Mouse (Mus musculus) liver, adult 2 months (tissue): Measurements from ENCODE around the gene Tent4b. TPM values are rescaled to one million over a fixed set of nuclear protein-coding genes. Genes with fewer than 3 reads are reported as not detected.

Experiments used
- DNase-seq: peaks from one replicate; pipeline ENCODE4 v3.0.0-alpha.2; 2011; ENCODE audit warnings: low read depth, low spot score; ENCODE audit errors: extremely low read depth
- H3K27ac ChIP-seq: fragments of 200-500 bp; replicated peaks from 2 replicates; pipeline ENCODE4 v1.5.1; 2012; ENCODE audit warnings: low read depth, mild to moderate bottlenecking, control low read depth, inconsistent platforms, low read length; ENCODE audit not compliant: insufficient read depth
- H3K27me3 ChIP-seq: fragments of 200-500 bp; 2 replicates; pipeline ENCODE4 v1.6.1; 2012; ENCODE audit warnings: mild to moderate bottlenecking, moderate library complexity, low read length, inconsistent platforms; ENCODE audit not compliant: control insufficient read depth, insufficient read depth
- H3K36me3 ChIP-seq: fragments of 200-500 bp; 2 replicates; pipeline ENCODE4 v1.6.1; 2012; ENCODE audit warnings: low read length, inconsistent platforms; ENCODE audit not compliant: control insufficient read depth, insufficient read depth
- H3K4me1 ChIP-seq: fragments of 200-500 bp; 2 replicates; pipeline ENCODE4 v1.6.1; 2011; ENCODE audit warnings: low read length; ENCODE audit not compliant: control insufficient read depth, insufficient read depth
- H3K4me3 ChIP-seq: fragments of 200-500 bp; 2 replicates; pipeline ENCODE4 v1.5.1; 2011; ENCODE audit warnings: low read depth, mild to moderate bottlenecking, control low read depth, low read length, moderate library complexity; ENCODE audit not compliant: insufficient read depth
- H3K79me2 ChIP-seq: fragments of 200-500 bp; 2 replicates; pipeline ENCODE4 v1.6.1; 2012; ENCODE audit warnings: inconsistent platforms, mild to moderate bottlenecking, low read length, moderate library complexity; ENCODE audit not compliant: control insufficient read depth, insufficient read depth
- H3K9ac ChIP-seq: fragments of 200-500 bp; 2 replicates; pipeline ENCODE4 v1.6.1; 2012; ENCODE audit warnings: low read depth, mild to moderate bottlenecking, control low read depth, inconsistent platforms, low read length
- CTCF ChIP-seq: fragments of 200-500 bp; IDR thresholded peaks from 2 replicates; pipeline ENCODE4 v1.5.1; 2011; ENCODE audit warnings: low read depth, low read length, control low read depth
- POLR2A ChIP-seq: fragments of 200-500 bp; IDR thresholded peaks from 2 replicates; pipeline ENCODE4 v1.6.1; 2011; ENCODE audit warnings: low read length, control low read depth; ENCODE audit not compliant: insufficient read depth; ENCODE audit errors: extremely low read depth
- WGBS: fragments of 180-500 bp; shearing (Covaris S2); methylation state at CpG from one replicate; pipeline ENCODE4 v1.1.7; 2018; 5-methylcytosine and 5-hydroxymethylcytosine counted together
- polyA plus RNA-seq: library from polyadenylated mRNA; depleted of rRNA; stranded (reverse); fragments of >200 nt; gene quantifications from 2 replicates; pipeline ENCODE4 v1.2.3, GENCODE M21; 2012
- total RNA-seq: library from RNA; depleted of rRNA; stranded (reverse); fragments of >200 nt; gene quantifications from 2 replicates; pipeline ENCODE4 v1.2.3, GENCODE M21; 2014

Tent4b gene
- total and polyA plus RNA-seq, 2 experiments: 18.0 to 22.4 TPM

DNA sequence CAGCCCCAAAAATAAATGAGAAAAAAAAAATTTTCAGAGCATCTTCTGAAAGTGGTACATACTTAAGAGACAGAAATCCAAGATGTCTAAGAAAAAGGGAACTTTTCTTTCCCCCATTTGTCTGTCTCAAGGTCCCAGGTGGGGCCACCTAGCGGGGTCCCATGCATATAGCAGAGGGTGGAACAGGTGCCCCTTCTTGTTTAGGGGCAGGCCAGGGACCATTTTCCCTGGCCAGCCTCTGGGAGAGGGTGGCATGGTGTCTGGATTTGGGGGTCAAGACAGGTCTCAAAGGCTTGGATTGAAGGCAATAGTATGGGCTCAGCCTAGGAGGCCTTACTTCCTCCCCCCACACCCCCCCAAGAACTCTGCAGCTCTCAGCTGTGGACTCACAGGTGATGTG lies 90.9 kb downstream of the Tent4b start:
- no peaks in the 10 kb centered on the region for H3K4me1 ChIP-seq
- 82% methylated on average over 1 of the region's 1 CpGs for WGBS
- no peak for DNase-seq
- no peak overlapping the region for H3K9ac ChIP-seq
- no peak overlapping the region for H3K27ac ChIP-seq
- H3K79me2 ChIP-seq: no peaks in the 10 kb centered on the region
- no peaks in the 10 kb centered on the region for H3K36me3 ChIP-seq
- no peaks in the 10 kb centered on the region for H3K27me3 ChIP-seq
- TF ChIP-seq CTCF: no peak
- TF ChIP-seq POLR2A: no peak
- H3K4me3 ChIP-seq: no peak overlapping the region

DNA sequence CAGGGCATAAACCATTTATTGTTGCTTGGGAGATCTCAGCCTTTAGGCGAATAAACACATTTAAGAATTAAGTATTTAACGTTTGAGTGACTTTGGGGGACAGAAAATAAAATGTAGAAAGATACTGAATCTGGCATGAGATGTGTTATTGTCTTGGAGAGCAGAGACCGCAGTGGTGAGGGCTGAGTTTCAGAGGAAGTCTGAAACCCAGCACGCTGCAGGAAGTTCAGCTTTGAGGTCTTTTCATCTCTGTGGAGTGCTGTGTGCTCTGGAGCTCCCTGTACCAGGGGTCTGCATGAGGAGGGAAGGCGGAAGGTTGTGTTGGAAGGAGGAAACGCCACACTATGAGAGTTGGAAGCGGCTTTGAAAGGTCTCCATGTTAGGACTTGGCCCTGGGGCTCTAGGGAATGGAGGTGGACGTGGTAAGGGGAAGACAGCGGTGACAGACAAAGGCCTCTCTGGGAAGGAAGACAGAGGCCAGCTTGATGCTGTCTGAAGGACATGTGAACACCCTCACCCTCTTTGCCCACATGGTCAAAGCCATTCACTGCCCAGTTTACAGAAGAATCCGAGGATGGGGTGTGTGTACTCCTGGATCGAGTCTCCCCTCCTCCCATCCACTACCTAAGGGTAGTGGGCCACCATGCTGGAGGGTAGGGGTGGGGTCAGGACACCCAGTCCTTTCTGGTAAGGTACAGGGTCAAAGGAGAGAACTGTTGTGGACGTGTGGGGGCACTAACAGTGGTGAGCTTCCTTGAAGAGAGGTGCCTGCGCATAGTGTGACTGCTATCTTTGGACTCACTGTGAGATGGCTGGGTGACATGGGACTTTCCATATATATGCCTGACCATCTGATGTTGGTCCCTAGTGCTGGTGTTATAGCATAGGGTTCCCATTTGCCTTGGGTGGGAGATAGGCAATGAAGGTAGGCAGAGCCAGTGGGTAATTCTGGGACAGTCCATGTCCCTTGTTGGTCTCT lies 91.6 kb downstream of the Tent4b start:
- TF ChIP-seq POLR2A (no peak), CTCF (no peak)
- no peak overlapping the region for H3K4me3 ChIP-seq
- no peaks in the 10 kb centered on the region for H3K36me3 ChIP-seq
- no peaks in the 10 kb centered on the region for H3K79me2 ChIP-seq
- no peaks in the 10 kb centered on the region for H3K4me1 ChIP-seq
- no peak for DNase-seq
- no peak overlapping the region for H3K27ac ChIP-seq
- H3K27me3 ChIP-seq: no peaks in the 10 kb centered on the region
- no peak overlapping the region for H3K9ac ChIP-seq
- WGBS: 83% methylated on average over 13 of the region's 13 CpGs

DNA sequence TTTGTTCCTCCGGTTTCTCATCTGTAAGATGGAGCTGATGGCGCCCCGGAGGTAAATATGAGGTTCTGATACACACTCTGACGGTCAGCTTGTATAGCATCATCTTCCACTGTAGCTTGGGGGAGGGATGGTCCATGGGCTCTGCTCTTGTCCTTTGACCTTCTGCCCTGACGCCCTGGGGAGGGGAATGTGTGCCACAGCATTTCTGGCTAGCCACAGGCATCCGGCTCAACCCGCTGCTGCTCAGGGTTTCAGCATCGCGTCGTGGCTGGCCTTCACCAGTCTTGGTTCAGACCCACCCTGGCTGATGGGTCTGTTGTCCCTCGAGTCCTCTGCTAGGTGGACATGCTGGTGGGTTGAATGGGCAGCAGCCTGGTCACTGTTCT lies 92.3 kb downstream of the Tent4b start:
- H3K4me3 ChIP-seq: no peak overlapping the region
- WGBS: 80% methylated on average over 11 of the region's 11 CpGs
- DNase-seq: no peak

DNA sequence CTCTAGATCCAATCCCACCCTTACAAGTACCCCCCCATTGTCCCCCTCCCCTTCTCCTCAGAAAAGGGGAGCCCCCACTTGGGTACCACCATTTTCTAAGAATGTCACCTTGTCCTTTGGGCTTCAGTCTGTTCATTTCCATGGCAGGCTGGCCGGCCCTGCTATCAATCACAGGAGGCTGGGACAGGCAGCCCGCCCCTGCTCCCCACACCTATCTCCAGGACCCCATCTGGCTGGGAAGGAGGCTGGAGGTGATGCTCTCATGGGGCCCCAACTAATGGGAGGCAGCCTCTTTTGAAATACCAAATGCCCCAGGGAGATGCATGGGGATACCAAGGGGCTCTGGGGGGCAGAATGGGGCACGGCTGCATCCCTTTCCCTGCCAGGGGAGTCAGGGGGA lies 93.9 kb downstream of the Tent4b start:
- no peak for DNase-seq
- Histone ChIP-seq H3K9ac (no peak overlapping the region), H3K27me3 (no peaks in the 10 kb centered on the region), H3K4me3 (no peak overlapping the region), H3K36me3 (no peaks in the 10 kb centered on the region), H3K79me2 (no peaks in the 10 kb centered on the region), H3K27ac (no peak overlapping the region), H3K4me1 (no peaks in the 10 kb centered on the region)
- WGBS: 96% methylated on average over 3 of the region's 3 CpGs
- TF ChIP-seq POLR2A: no peak
- TF ChIP-seq CTCF: no peak

More for the DNA sequence above, 92.3 kb downstream of the Tent4b start:
- Histone ChIP-seq H3K27ac (no peak overlapping the region), H3K4me1 (no peaks in the 10 kb centered on the region), H3K27me3 (no peaks in the 10 kb centered on the region), H3K79me2 (no peaks in the 10 kb centered on the region), H3K9ac (no peak overlapping the region), H3K36me3 (no peaks in the 10 kb centered on the region)
- no peak for TF ChIP-seq POLR2A
- TF ChIP-seq CTCF: no peak

DNA sequence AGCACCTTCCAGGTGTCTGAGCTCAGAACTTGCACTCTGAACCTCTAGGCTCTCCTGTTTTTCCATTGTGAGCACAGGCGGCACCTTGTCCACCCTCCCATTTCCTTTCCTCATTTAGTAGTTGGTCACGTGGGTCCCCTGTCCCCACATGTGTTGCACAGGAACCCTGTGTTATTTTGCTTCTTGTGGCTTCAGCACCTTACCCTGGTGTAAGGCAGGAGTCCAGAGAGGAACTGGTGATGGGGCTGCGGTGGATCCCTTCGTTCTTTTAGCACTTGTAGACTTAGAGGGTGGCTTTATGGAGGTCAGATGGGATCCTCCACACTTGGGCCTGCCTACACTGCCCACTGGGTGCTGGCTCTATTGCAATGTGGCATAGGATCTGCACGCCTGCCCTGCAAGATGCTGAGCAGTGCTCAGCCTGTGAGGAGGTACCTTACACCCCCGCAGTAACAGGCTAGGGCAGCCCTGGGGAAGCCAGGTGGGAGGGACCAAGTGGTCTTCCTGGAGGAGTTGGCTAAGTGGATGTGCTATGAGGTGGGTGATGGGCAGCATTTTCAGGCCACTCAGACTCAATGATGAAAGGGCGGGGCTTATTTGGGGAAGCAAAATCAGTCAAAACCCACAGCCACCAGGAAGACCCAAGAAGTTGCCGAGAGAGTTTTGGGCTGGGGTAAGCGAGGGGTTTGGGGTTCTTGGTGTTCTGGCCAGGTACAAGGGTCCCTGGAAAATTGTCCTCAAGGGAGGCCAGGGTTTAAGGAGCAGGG lies 94.8 kb downstream of the Tent4b start:
- H3K4me3 ChIP-seq: no peak overlapping the region
- H3K36me3 ChIP-seq: no peaks in the 10 kb centered on the region
- no peaks in the 10 kb centered on the region for H3K4me1 ChIP-seq
- no peak overlapping the region for H3K9ac ChIP-seq
- no peak overlapping the region for H3K27ac ChIP-seq
- peak; percentile 22 for DNase-seq
- 88% methylated on average over 9 of the region's 9 CpGs for WGBS
- no peaks in the 10 kb centered on the region for H3K27me3 ChIP-seq
- H3K79me2 ChIP-seq: no peaks in the 10 kb centered on the region
- TF ChIP-seq POLR2A (no peak), CTCF (no peak)

DNA sequence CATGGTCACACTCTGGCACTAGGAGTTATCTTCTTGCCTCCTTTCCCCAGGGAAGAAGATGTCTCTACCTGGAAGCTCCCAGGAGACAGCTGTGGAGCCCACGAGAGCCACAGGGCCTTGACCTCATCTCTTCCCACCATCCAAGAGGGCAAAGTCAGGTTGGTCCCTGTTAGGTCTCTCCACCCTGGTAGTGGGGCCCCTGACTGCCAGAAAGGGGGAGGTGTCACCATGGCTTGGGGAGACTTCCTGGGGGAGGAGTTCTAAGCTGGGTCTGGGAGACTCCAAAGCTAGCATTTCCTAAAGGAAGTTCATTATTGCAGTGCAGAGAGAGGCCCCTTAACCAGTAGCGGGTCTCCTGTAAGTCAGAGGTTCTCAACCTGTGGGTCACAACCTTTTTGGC lies 96.0 kb downstream of the Tent4b start:
- Histone ChIP-seq H3K36me3 (no peaks in the 10 kb centered on the region), H3K9ac (no peak overlapping the region), H3K27me3 (no peaks in the 10 kb centered on the region), H3K79me2 (no peaks in the 10 kb centered on the region), H3K27ac (no peak overlapping the region), H3K4me3 (no peak overlapping the region), H3K4me1 (no peaks in the 10 kb centered on the region)
- DNase-seq: no peak
- 83% methylated on average over 2 of the region's 2 CpGs for WGBS
- TF ChIP-seq CTCF: no peak
- TF ChIP-seq POLR2A: no peak
